Mouse (Mus musculus): ENCODE data around the gene Zfp273. TPM values are rescaled to one million over a fixed set of nuclear protein-coding genes. Genes with fewer than 3 reads are reported as not detected.

Zfp273 gene
- total and polyA plus RNA-seq, 3 experiments, result 0.58 to 0.77 TPM; not detected in 1

GRCm38 (mm10) chr13:67843775-67844118, 30.2 kb downstream of the Zfp273 start:
- no peak for TF ChIP-seq ZNF384 (IDR thresholded peaks at IDR 0.05; ENCODE audit: low read depth, low read length)
- TF ChIP-seq TBP (IDR thresholded peaks at IDR 0.05; ENCODE audit: low read depth, low read length), result no peak
- TF ChIP-seq KAT2A (conservative IDR thresholded peaks at IDR 0.05; ENCODE audit: low read depth, low read length), result no peak
- no peak for TF ChIP-seq GABPA (IDR thresholded peaks at IDR 0.05; ENCODE audit: low read depth, low read length)
- no peak for TF ChIP-seq HCFC1 (IDR thresholded peaks at IDR 0.05; ENCODE audit: low read depth, low read length)
- no peak for TF ChIP-seq MAFK (IDR thresholded peaks at IDR 0.05; ENCODE audit: borderline replicate concordance, low read depth, low read length)
- no peak for TF ChIP-seq MAX (IDR thresholded peaks at IDR 0.05; ENCODE audit: low read length)
- no peak for TF ChIP-seq BHLHE40 (IDR thresholded peaks at IDR 0.05; ENCODE audit: borderline replicate concordance, low read depth, low read length)
- TF ChIP-seq CTCF (IDR thresholded peaks at IDR 0.05 in 2 of 3, conservative IDR thresholded peaks at IDR 0.05 in 1 of 3; ENCODE audit: control insufficient read depth in 1 of 3, insufficient read depth in 1 of 3, low read depth in 2 of 3, low read length in 3 of 3, poor library complexity in 1 of 3, severe bottlenecking in 1 of 3), result no peak
- TF ChIP-seq UBTF (IDR thresholded peaks at IDR 0.05; ENCODE audit: borderline replicate concordance, insufficient read depth, low read depth, low read length), result no peak
- TF ChIP-seq GATA1 (IDR thresholded peaks at IDR 0.05; ENCODE audit: low read depth, low read length), result no peak
- TF ChIP-seq CHD2 (IDR thresholded peaks at IDR 0.05; ENCODE audit: low read length), result no peak
- no peak for TF ChIP-seq USF2 (IDR thresholded peaks at IDR 0.05; ENCODE audit: borderline replicate concordance in 1 of 2, insufficient read depth in 1 of 2, low read depth in 1 of 2, low read length in 2 of 2)
- no peak for TF ChIP-seq USF1 (IDR thresholded peaks at IDR 0.05; ENCODE audit: low read depth, low read length)
- TF ChIP-seq ZMIZ1 (IDR thresholded peaks at IDR 0.05; ENCODE audit: low read depth, low read length), result no peak
- H3K4me1 ChIP-seq (ENCODE audit: control insufficient read depth in 1 of 2, insufficient read depth in 2 of 2, low read length in 2 of 2), result peaks cover 0 to 3% of the 10 kb centered on the region in 2 experiments; a peak in 1 of 4 replicates
- no peak for DNase-seq (ENCODE audit: low read depth, low spot score)
- H3K4me3 ChIP-seq (ENCODE audit: control insufficient read depth in 1 of 2, insufficient read depth in 1 of 2, low read depth in 2 of 2, low read length in 2 of 2), result peak overlapping the region in 1 of 2 experiments; percentile 15; a peak in 1 of 4 replicates
- no peaks in the 10 kb centered on the region for H3K27me3 ChIP-seq (ENCODE audit: control insufficient read depth in 1 of 2, insufficient read depth in 2 of 2, low read length in 2 of 2)
- H3K9ac ChIP-seq (ENCODE audit: control insufficient read depth, low read depth, low read length, poor library complexity, severe bottlenecking), result no peak overlapping the region
- H3K36me3 ChIP-seq (ENCODE audit: control insufficient read depth in 1 of 2, insufficient read depth in 2 of 2, low read length in 2 of 2), result no peaks in the 10 kb centered on the region
- H3K27ac ChIP-seq (ENCODE audit: control insufficient read depth, low read depth, low read length), result no peak overlapping the region
- H3K79me2 ChIP-seq (ENCODE audit: control insufficient read depth, insufficient read depth, low read length, poor library complexity), result no peaks in the 10 kb centered on the region
- H3K9me3 ChIP-seq (replicated peaks; ENCODE audit: insufficient read depth, low read length), result no peaks in the 10 kb centered on the region

GRCm38 (mm10) chr13:67844119-67844852, 30.7 kb downstream of the Zfp273 start:
- DNase-seq (ENCODE audit: low read depth, low spot score), result peak; percentile 57
- TF ChIP-seq TAL1 (IDR thresholded peaks at IDR 0.05; ENCODE audit: low read length) (no peak), TCF12 (IDR thresholded peaks at IDR 0.05; ENCODE audit: low read depth, low read length) (no peak), RAD21 (IDR thresholded peaks at IDR 0.05; ENCODE audit: low read depth, low read length) (peak; percentile 73), MAZ (IDR thresholded peaks at IDR 0.05; ENCODE audit: low read depth, low read length) (no peak), ZC3H11A (IDR thresholded peaks at IDR 0.05; ENCODE audit: low read depth, low read length) (peak; percentile 34; the same call in 1 of the 2 replicates), GABPA (IDR thresholded peaks at IDR 0.05; ENCODE audit: low read depth, low read length) (no peak), ZKSCAN1 (IDR thresholded peaks at IDR 0.05; ENCODE audit: low read depth, low read length) (no peak), UBTF (IDR thresholded peaks at IDR 0.05; ENCODE audit: borderline replicate concordance, insufficient read depth, low read depth, low read length) (no peak), SMC3 (IDR thresholded peaks at IDR 0.05; ENCODE audit: low read depth, low read length) (peak; percentile 68), CTCF (IDR thresholded peaks at IDR 0.05 in 2 of 3, conservative IDR thresholded peaks at IDR 0.05 in 1 of 3; ENCODE audit: control insufficient read depth in 1 of 3, insufficient read depth in 1 of 3, low read depth in 2 of 3, low read length in 3 of 3, poor library complexity in 1 of 3, severe bottlenecking in 1 of 3) (peak; percentile 26 to 58 (median 30); a peak in 4 of 6 replicates), ELF1 (IDR thresholded peaks at IDR 0.05; ENCODE audit: low read depth, low read length) (no peak), ETS1 (IDR thresholded peaks at IDR 0.05; ENCODE audit: low read depth, low read length) (no peak)
- no peaks in the 10 kb centered on the region for H3K36me3 ChIP-seq (ENCODE audit: control insufficient read depth in 1 of 2, insufficient read depth in 2 of 2, low read length in 2 of 2)
- H3K79me2 ChIP-seq (ENCODE audit: control insufficient read depth, insufficient read depth, low read length, poor library complexity), result no peaks in the 10 kb centered on the region
- H3K4me1 ChIP-seq (ENCODE audit: control insufficient read depth in 1 of 2, insufficient read depth in 2 of 2, low read length in 2 of 2), result peaks cover 0 to 3% of the 10 kb centered on the region in 2 experiments; a peak in 1 of 4 replicates
- H3K9me3 ChIP-seq (replicated peaks; ENCODE audit: insufficient read depth, low read length), result no peaks in the 10 kb centered on the region
- H3K9ac ChIP-seq (ENCODE audit: control insufficient read depth, low read depth, low read length, poor library complexity, severe bottlenecking), result no peak overlapping the region
- H3K27me3 ChIP-seq (ENCODE audit: control insufficient read depth in 1 of 2, insufficient read depth in 2 of 2, low read length in 2 of 2), result no peaks in the 10 kb centered on the region
- H3K4me3 ChIP-seq (ENCODE audit: control insufficient read depth in 1 of 2, insufficient read depth in 1 of 2, low read depth in 2 of 2, low read length in 2 of 2), result peak overlapping the region in 1 of 2 experiments; percentile 15; a peak in 1 of 4 replicates
- H3K27ac ChIP-seq (ENCODE audit: control insufficient read depth, low read depth, low read length), result no peak overlapping the region

Data from MEL (cell line).